Mouse (Mus musculus) midbrain, embryonic 15.5 days (tissue): ENCODE results near the gene Myo1a. TPM values are rescaled to one million over a fixed set of nuclear protein-coding genes. Genes with fewer than 3 reads are reported as not detected.
A peak's percentile ranks its signal among the peaks of the same experiment; 100 is the strongest.
"Not testable (repeated sequence)": the region's sequence is repeated elsewhere in the genome, so short reads cannot be mapped to it uniquely, and the experiment has no call there.

ENCODE experiments used
- ATAC-seq: fragments of 200-750 bp; cut with Nextera tagmentation; replicated peaks from 2 replicates; pipeline ENCODE4 v1.8.0; 2017; ENCODE audit warnings: moderate TSS enrichment
- H3K27ac ChIP-seq: fragments of 300-500 bp; sonication (generic); 2 replicates; pipeline ENCODE4 v1.5.1; 2015; ENCODE audit warnings: mild to moderate bottlenecking, inconsistent platforms
- H3K27me3 ChIP-seq: fragments of 300-500 bp; sonication (generic); replicated peaks from 2 replicates; pipeline ENCODE4 v1.6.1; 2015; ENCODE audit warnings: inconsistent platforms
- H3K36me3 ChIP-seq: fragments of 300-500 bp; sonication (generic); replicated peaks from 2 replicates; pipeline ENCODE4 v1.6.1; 2015; ENCODE audit warnings: inconsistent platforms
- H3K4me1 ChIP-seq: fragments of 300-500 bp; sonication (generic); 2 replicates; pipeline ENCODE4 v1.6.1; 2015; ENCODE audit warnings: inconsistent platforms
- H3K4me2 ChIP-seq: fragments of 300-500 bp; sonication (generic); 2 replicates; pipeline ENCODE4 v1.6.1; 2015; ENCODE audit warnings: inconsistent platforms, mild to moderate bottlenecking, moderate library complexity
- H3K4me3 ChIP-seq: fragments of 300-500 bp; sonication (generic); 2 replicates; pipeline ENCODE4 v1.5.1; 2015; ENCODE audit warnings: mild to moderate bottlenecking, inconsistent platforms
- H3K9ac ChIP-seq: fragments of 300-500 bp; sonication (generic); 2 replicates; pipeline ENCODE4 v1.6.1; 2015; ENCODE audit warnings: mild to moderate bottlenecking, inconsistent platforms
- H3K9me3 ChIP-seq: fragments of 300-500 bp; sonication (generic); 2 replicates; pipeline ENCODE4 v1.6.1; 2016; ENCODE audit warnings: inconsistent platforms
- WGBS: fragments of 180-500 bp; shearing (Covaris S2); methylation state at CpG from one replicate; pipeline ENCODE4 v1.1.7; 2015; ENCODE audit warnings: mixed read lengths; 5-methylcytosine and 5-hydroxymethylcytosine counted together
- polyA plus RNA-seq: library from polyadenylated mRNA; unstranded; fragments of >200 nt; fragmentation: Nextera tagmentation; extraction: Ambion mirVana; gene quantifications from 2 replicates; pipeline ENCODE4 v1.2.1, GENCODE M21; 2015

Myo1a gene
- polyA plus RNA-seq, result 0.25 and 0.46 TPM in 2 replicates

- no peak within 1 kb of the TSS for H3K9ac ChIP-seq
- H3K9me3 ChIP-seq, result no peaks in the 10 kb centered on the region
- no peak within 1 kb of the TSS for H3K4me2 ChIP-seq
- no peak within 1 kb of the TSS for H3K27ac ChIP-seq
- no peaks in the 10 kb centered on the region for H3K36me3 ChIP-seq
- ATAC-seq, result no peak
- H3K4me1 ChIP-seq, result no peaks in the 10 kb centered on the region
- no peak within 1 kb of the TSS for H3K4me3 ChIP-seq
- no peaks in the 10 kb centered on the region for H3K27me3 ChIP-seq
- WGBS, result 44% methylated on average over 2 of the region's 2 CpGs
Measured at GRCm38 (mm10) chr10:127704766-127705220, at the start of gene Myo1a. Myo1a (plus strand) TSS chr10:127705170.

- not testable (repeated sequence) for H3K9me3 ChIP-seq, H3K27ac ChIP-seq, H3K4me3 ChIP-seq, ATAC-seq, H3K4me2 ChIP-seq, H3K36me3 ChIP-seq, H3K9ac ChIP-seq
- H3K4me1 ChIP-seq, result peaks cover 12% of the 10 kb centered on the region
- peaks cover 26% of the 10 kb centered on the region for H3K27me3 ChIP-seq
- 50% methylated on average over 6 of the region's 6 CpGs for WGBS
Measured at GRCm38 (mm10) chr10:127657617-127658016, 47.4 kb upstream of the Myo1a start.

GRCm38 (mm10) chr10:127658076-127658475 is 46.9 kb upstream of the Myo1a start:
- ATAC-seq, result no peak
- WGBS, result 20% methylated on average over 6 of the region's 6 CpGs
- no peaks in the 10 kb centered on the region for H3K36me3 ChIP-seq

GRCm38 (mm10) chr10:127659551-127659950 is 45.4 kb upstream of the Myo1a start:
- Histone ChIP-seq H3K4me2 (no peak overlapping the region), H3K4me3 (no peak overlapping the region), H3K36me3 (no peaks in the 10 kb centered on the region), H3K9me3 (no peaks in the 10 kb centered on the region), H3K27ac (no peak overlapping the region), H3K9ac (no peak overlapping the region), H3K27me3 (peaks cover 45% of the 10 kb centered on the region), H3K4me1 (peaks cover 16% of the 10 kb centered on the region)
- WGBS, result 45% methylated on average over 1 of the region's 1 CpGs
- ATAC-seq, result no peak

More at GRCm38 (mm10) chr10:127658076-127658475, 46.9 kb upstream of the Myo1a start:
- Histone ChIP-seq H3K4me3 (no peak overlapping the region), H3K27me3 (peaks cover 30% of the 10 kb centered on the region), H3K9me3 (no peaks in the 10 kb centered on the region), H3K27ac (no peak overlapping the region), H3K4me1 (peaks cover 16% of the 10 kb centered on the region), H3K4me2 (no peak overlapping the region), H3K9ac (no peak overlapping the region)

GRCm38 (mm10) chr10:127661291-127661914 is 43.6 kb upstream of the Myo1a start:
- Histone ChIP-seq H3K4me3 (peak overlapping the region; percentile 0; the same call in 1 of the 2 replicates), H3K4me2 (peak overlapping the region; percentile 24), H3K9me3 (no peaks in the 10 kb centered on the region), H3K4me1 (peaks cover 24% of the 10 kb centered on the region), H3K36me3 (no peaks in the 10 kb centered on the region), H3K27me3 (peaks cover 60% of the 10 kb centered on the region), H3K27ac (no peak overlapping the region), H3K9ac (no peak overlapping the region)
- WGBS, result 13% methylated on average over 14 of the region's 14 CpGs
- ATAC-seq, result no peak

GRCm38 (mm10) chr10:127661915-127662663 is 42.9 kb upstream of the Myo1a start:
- Histone ChIP-seq H3K27ac (no peak overlapping the region), H3K9me3 (no peaks in the 10 kb centered on the region), H3K27me3 (peaks cover 64% of the 10 kb centered on the region), H3K36me3 (no peaks in the 10 kb centered on the region), H3K4me1 (peaks cover 30% of the 10 kb centered on the region), H3K4me3 (peak overlapping the region; percentile 0; the same call in 1 of the 2 replicates), H3K4me2 (peak overlapping the region; percentile 24), H3K9ac (0 out of 2 replicates have a peak overlapping the region, but pooled peaks have one; percentile 14)
- no peak for ATAC-seq
- WGBS, result 9% methylated on average over 16 of the region's 16 CpGs

- Histone ChIP-seq H3K9ac (0 out of 2 replicates have a peak overlapping the region, but pooled peaks have one; percentile 14), H3K36me3 (no peaks in the 10 kb centered on the region), H3K27ac (no peak overlapping the region), H3K27me3 (peaks cover 71% of the 10 kb centered on the region), H3K4me3 (no peak overlapping the region), H3K4me2 (0 out of 2 replicates have a peak overlapping the region, but pooled peaks have one; percentile 24), H3K9me3 (no peaks in the 10 kb centered on the region), H3K4me1 (peaks cover 35% of the 10 kb centered on the region)
- ATAC-seq, result no peak
- 17% methylated on average over 19 of the region's 19 CpGs for WGBS
Measured at GRCm38 (mm10) chr10:127662666-127663253, 42.2 kb upstream of the Myo1a start.

GRCm38 (mm10) chr10:127663590-127663989 is 41.4 kb upstream of the Myo1a start:
- Histone ChIP-seq H3K27ac (no peak overlapping the region), H3K9me3 (no peaks in the 10 kb centered on the region), H3K27me3 (peaks cover 71% of the 10 kb centered on the region), H3K4me2 (no peak overlapping the region), H3K36me3 (no peaks in the 10 kb centered on the region), H3K4me3 (no peak overlapping the region), H3K4me1 (peaks cover 43% of the 10 kb centered on the region), H3K9ac (no peak overlapping the region)
- WGBS, result 20% methylated on average over 5 of the region's 5 CpGs
- ATAC-seq, result no peak

- H3K27me3 ChIP-seq, result peaks cover 71% of the 10 kb centered on the region
- ATAC-seq, result no peak
- no peak overlapping the region for H3K4me3 ChIP-seq
- H3K27ac ChIP-seq, result no peak overlapping the region
- H3K4me2 ChIP-seq, result no peak overlapping the region
- H3K9me3 ChIP-seq, result no peaks in the 10 kb centered on the region
- no peaks in the 10 kb centered on the region for H3K36me3 ChIP-seq
- peaks cover 49% of the 10 kb centered on the region for H3K4me1 ChIP-seq
- no peak overlapping the region for H3K9ac ChIP-seq
- WGBS, result 12% methylated on average over 16 of the region's 16 CpGs
Measured at GRCm38 (mm10) chr10:127664166-127664565, 40.8 kb upstream of the Myo1a start.

GRCm38 (mm10) chr10:127664891-127665290 is 40.1 kb upstream of the Myo1a start:
- Histone ChIP-seq H3K27me3 (peaks cover 71% of the 10 kb centered on the region), H3K27ac (no peak overlapping the region), H3K4me2 (peak overlapping the region; percentile 93; the same call in 1 of the 2 replicates), H3K36me3 (no peaks in the 10 kb centered on the region), H3K4me3 (0 out of 2 replicates have a peak overlapping the region, but pooled peaks have one; percentile 56), H3K9ac (no peak overlapping the region), H3K4me1 (peaks cover 50% of the 10 kb centered on the region), H3K9me3 (no peaks in the 10 kb centered on the region)
- 18% methylated on average over 13 of the region's 13 CpGs for WGBS
- no peak for ATAC-seq

- H3K27ac ChIP-seq, result no peak overlapping the region
- H3K27me3 ChIP-seq, result peaks cover 65% of the 10 kb centered on the region
- H3K9ac ChIP-seq, result no peak overlapping the region
- 5% methylated on average over 14 of the region's 14 CpGs for WGBS
- peak overlapping the region; percentile 56 for H3K4me3 ChIP-seq
- H3K4me1 ChIP-seq, result peaks cover 50% of the 10 kb centered on the region
- peak overlapping the region; percentile 93 for H3K4me2 ChIP-seq
- H3K36me3 ChIP-seq, result no peaks in the 10 kb centered on the region
- no peak for ATAC-seq
- H3K9me3 ChIP-seq, result no peaks in the 10 kb centered on the region
Measured at GRCm38 (mm10) chr10:127665366-127666181, 39.4 kb upstream of the Myo1a start.
